Mouse (Mus musculus) lung, postnatal 0 days (tissue): ENCODE results near the gene Mdm2. TPM values are rescaled to one million over a fixed set of nuclear protein-coding genes. Genes with fewer than 3 reads are reported as not detected.
"Not testable (repeated sequence)": the region's sequence is repeated elsewhere in the genome, so short reads cannot be mapped to it uniquely, and the experiment has no call there.

Experiments
- ATAC-seq: fragments of 200-750 bp; cut with Nextera tagmentation; 2 replicates; pipeline ENCODE4 v1.8.0; 2017; ENCODE audit warnings: moderate library complexity
- DNase-seq: peaks from one replicate; pipeline ENCODE4 v3.0.0-alpha.2; 2016; ENCODE audit warnings: low spot score
- H3K27ac ChIP-seq: fragments of 300-500 bp; sonication (generic); 2 replicates; pipeline ENCODE4 v1.5.1; 2014; ENCODE audit warnings: antibody characterized with exemption, mild to moderate bottlenecking, low read length, mixed read lengths
- H3K27me3 ChIP-seq: fragments of 300-500 bp; sonication (generic); replicated peaks from 2 replicates; pipeline ENCODE4 v1.6.1; 2014; ENCODE audit warnings: low read length, mixed read lengths; ENCODE audit not compliant: insufficient read depth
- H3K36me3 ChIP-seq: fragments of 300-500 bp; sonication (generic); 2 replicates; pipeline ENCODE4 v1.6.1; 2014; ENCODE audit warnings: low read length, mixed read lengths; ENCODE audit not compliant: insufficient read depth
- H3K4me1 ChIP-seq: fragments of 300-500 bp; sonication (generic); 2 replicates; pipeline ENCODE4 v1.6.1; 2014; ENCODE audit warnings: antibody characterized with exemption, low read depth, low read length, mixed read lengths; ENCODE audit not compliant: insufficient read depth
- H3K4me2 ChIP-seq: fragments of 300-500 bp; sonication (generic); replicated peaks from 2 replicates; pipeline ENCODE4 v1.6.1; 2014; ENCODE audit warnings: low read depth, mild to moderate bottlenecking, low read length, moderate library complexity, mixed read lengths
- H3K4me3 ChIP-seq: fragments of 300-500 bp; sonication (generic); 2 replicates; pipeline ENCODE4 v1.5.1; 2014; ENCODE audit warnings: low read depth, low read length
- H3K9ac ChIP-seq: fragments of 300-500 bp; sonication (generic); replicated peaks from 2 replicates; pipeline ENCODE4 v1.6.1; 2014; ENCODE audit warnings: low read depth, mild to moderate bottlenecking
- H3K9me3 ChIP-seq: fragments of 300-500 bp; sonication (generic); 2 replicates; pipeline ENCODE4 v1.6.1; 2016; ENCODE audit warnings: low read length, mixed read lengths
- CTCF ChIP-seq: IDR thresholded peaks from 2 replicates; pipeline ENCODE4 v1.5.1; 2016; ENCODE audit warnings: antibody characterized with exemption, mild to moderate bottlenecking
- EP300 ChIP-seq: IDR thresholded peaks from 2 replicates; pipeline ENCODE4 v1.6.1; 2016; ENCODE audit warnings: antibody characterized with exemption, mild to moderate bottlenecking, control low read depth
- WGBS: fragments of 180-500 bp; shearing (Covaris S2); extraction: QIAGEN DNeasy Blood & Tissue Kit; methylation state at CpG from one replicate; pipeline ENCODE4 v1.1.7; 2014; 5-methylcytosine and 5-hydroxymethylcytosine counted together
- polyA plus RNA-seq: library from polyadenylated mRNA; unstranded; fragments of >200 nt; fragmentation: Nextera tagmentation; extraction: Ambion mirVana; gene quantifications from 2 replicates; pipeline ENCODE4 v1.2.1, GENCODE M21; 2015

Mdm2 gene
- polyA plus RNA-seq, 1 experiment from 2014 or later: 22.7 TPM

DNA sequence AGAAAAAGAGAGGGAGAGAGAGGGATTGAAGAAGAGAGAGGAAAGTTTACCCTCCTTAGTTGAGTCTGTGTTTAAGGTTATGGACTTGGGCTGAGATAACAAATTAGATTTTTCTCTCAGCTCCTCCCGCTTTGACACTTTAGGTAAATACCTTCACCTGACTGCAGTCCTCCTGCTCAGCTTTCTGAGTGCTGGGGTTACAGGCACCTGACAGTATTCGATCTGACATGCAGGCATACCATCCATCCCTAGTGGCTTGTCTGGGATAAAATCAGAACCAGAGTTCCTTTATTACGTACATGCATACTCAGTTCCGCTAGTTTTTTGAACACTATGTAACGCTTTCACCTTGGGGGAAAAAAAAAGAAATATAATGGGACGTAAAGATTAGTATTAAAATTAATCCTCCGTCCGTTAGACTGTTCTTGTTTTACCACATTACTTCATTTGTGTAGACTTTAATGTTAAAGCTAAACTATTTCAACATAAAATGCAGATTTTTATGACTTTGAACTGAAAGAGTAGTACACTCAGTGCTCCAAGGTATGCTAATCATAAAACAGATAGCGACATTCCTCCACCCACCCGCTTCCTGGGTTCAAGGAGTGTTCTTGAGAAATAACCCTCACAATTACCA lies 38.6 kb upstream of the Mdm2 start:
- no peak for ATAC-seq

GRCm38 (mm10) chr10:117748276-117749049 lies 37.9 kb upstream of the Mdm2 start:
- no peak overlapping the region for H3K4me2 ChIP-seq
- no peak overlapping the region for H3K4me3 ChIP-seq
- no peaks in the 10 kb centered on the region for H3K9me3 ChIP-seq
- peaks cover 10% of the 10 kb centered on the region; the same call in 1 of the 2 replicates for H3K36me3 ChIP-seq
- WGBS: 90% methylated on average over 10 of the region's 10 CpGs
- no peak for DNase-seq
- TF ChIP-seq CTCF (no peak), EP300 (no peak)
- H3K27ac ChIP-seq: no peak overlapping the region
- H3K27me3 ChIP-seq: no peaks in the 10 kb centered on the region
- no peaks in the 10 kb centered on the region for H3K4me1 ChIP-seq
- ATAC-seq: no peak
- no peak overlapping the region for H3K9ac ChIP-seq

More for the DNA sequence above, 38.6 kb upstream of the Mdm2 start:
- no peak overlapping the region for H3K4me2 ChIP-seq
- H3K4me3 ChIP-seq: no peak overlapping the region
- DNase-seq: no peak
- H3K9ac ChIP-seq: no peak overlapping the region
- no peak for TF ChIP-seq EP300
- TF ChIP-seq CTCF: no peak
- H3K9me3 ChIP-seq: no peaks in the 10 kb centered on the region
- no peaks in the 10 kb centered on the region for H3K4me1 ChIP-seq
- no peaks in the 10 kb centered on the region for H3K27me3 ChIP-seq
- H3K27ac ChIP-seq: no peak overlapping the region
- 96% methylated on average over 10 of the region's 10 CpGs for WGBS
- H3K36me3 ChIP-seq: peaks cover 10% of the 10 kb centered on the region; the same call in 1 of the 2 replicates

DNA sequence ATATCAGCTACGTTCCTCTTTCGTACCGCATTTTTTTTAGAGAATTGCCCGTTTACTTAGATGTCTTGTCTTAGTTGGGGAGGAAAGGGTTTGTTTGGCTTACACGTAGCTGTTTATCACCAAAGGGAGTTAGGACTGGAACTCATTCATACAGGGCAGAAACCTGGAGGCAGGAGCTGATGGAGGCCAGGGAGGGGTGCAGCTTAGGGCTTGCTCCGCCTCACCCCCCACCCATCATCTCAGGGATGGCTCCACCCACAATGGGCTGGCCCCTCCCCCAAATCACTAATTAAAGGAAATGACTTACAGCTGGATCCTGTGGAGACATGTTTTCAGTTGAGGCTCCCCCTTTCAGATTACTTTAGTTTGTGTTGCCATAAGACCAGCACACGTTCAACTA lies 37.2 kb upstream of the Mdm2 start:
- Histone ChIP-seq H3K4me3 (no peak overlapping the region), H3K4me1 (no peaks in the 10 kb centered on the region), H3K9me3 (no peaks in the 10 kb centered on the region), H3K27ac (no peak overlapping the region), H3K36me3 (peaks cover 10% of the 10 kb centered on the region; the same call in 1 of the 2 replicates), H3K27me3 (no peaks in the 10 kb centered on the region), H3K9ac (no peak overlapping the region), H3K4me2 (no peak overlapping the region)
- ATAC-seq: no peak
- WGBS: 89% methylated on average over 7 of the region's 7 CpGs
- TF ChIP-seq CTCF (no peak), EP300 (no peak)
- DNase-seq: no peak

DNA sequence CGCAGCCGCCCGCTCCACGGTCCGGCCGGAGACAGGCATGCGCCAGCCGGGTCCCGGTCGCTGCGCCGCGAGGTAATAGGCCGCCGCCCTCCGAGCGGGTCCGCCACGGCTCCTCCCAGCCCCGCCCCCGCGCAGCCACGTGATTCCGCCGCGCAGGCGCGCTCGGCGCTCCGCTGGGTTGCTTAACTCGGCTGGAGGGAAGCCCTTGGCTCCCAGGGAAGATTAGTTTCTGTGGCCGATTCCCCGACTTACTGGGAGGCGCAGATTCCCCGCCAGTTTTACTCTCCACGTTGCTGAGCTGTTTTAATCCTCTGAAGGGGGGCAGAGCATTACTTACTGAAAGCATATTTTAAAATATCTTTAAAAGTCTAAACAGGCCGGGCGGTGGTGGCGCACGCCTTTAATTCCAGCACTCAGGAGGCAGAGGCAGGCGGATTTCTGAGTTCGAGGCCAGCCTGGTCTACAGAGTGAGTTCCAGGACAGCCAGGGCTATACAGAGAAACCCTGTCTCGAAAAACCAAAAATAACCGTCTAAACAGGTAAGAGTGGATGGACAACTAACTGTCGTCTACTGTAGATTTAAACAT lies 35.8 kb upstream of the Mdm2 start, which contains the start of gene Slc35e3:
Slc35e3 (minus strand) TSS at position 69 of the 587 bp plus-strand sequence.
- Histone ChIP-seq H3K9me3 (no peaks in the 10 kb centered on the region), H3K36me3 (peaks cover 6% of the 10 kb centered on the region; the same call in 1 of the 2 replicates), H3K4me3 (peak within 1 kb of the TSS; percentile 44), H3K4me2 (peak within 1 kb of the TSS; percentile 69), H3K27me3 (no peaks in the 10 kb centered on the region), H3K4me1 (no peaks in the 10 kb centered on the region), H3K9ac (peak within 1 kb of the TSS; percentile 34), H3K27ac (no peak within 1 kb of the TSS; the same call in 1 of the 2 replicates)
- TF ChIP-seq CTCF (no peak), EP300 (no peak)
- 13% methylated on average over 39 of the region's 46 CpGs for WGBS
- ATAC-seq (peak; percentile 98), DNase-seq (peak; percentile 97)

GRCm38 (mm10) chr10:117745570-117746296 lies 35.2 kb upstream of the Mdm2 start:
- peak overlapping the region; percentile 34 for H3K9ac ChIP-seq
- H3K4me3 ChIP-seq: peak overlapping the region; percentile 44
- peak overlapping the region; percentile 69 for H3K4me2 ChIP-seq
- H3K4me1 ChIP-seq, H3K27me3 ChIP-seq, DNase-seq, H3K27ac ChIP-seq, H3K36me3 ChIP-seq, H3K9me3 ChIP-seq: not testable (repeated sequence)
- ATAC-seq: peak; percentile 10
- 2% methylated on average over 16 of the region's 46 CpGs for WGBS
